Mouse (Mus musculus) cortical plate, adult 2 months (tissue): ENCODE measurements around the gene Kif2b. TPM values are rescaled to one million over a fixed set of nuclear protein-coding genes. Genes with fewer than 3 reads are reported as not detected.

ENCODE experiments used
- H3K27ac ChIP-seq: fragments of 200-500 bp; 2 replicates; pipeline ENCODE4 v1.5.1; 2012; ENCODE audit warnings: low read length, control low read depth, inconsistent platforms; ENCODE audit not compliant: insufficient read depth
- H3K4me1 ChIP-seq: fragments of 200-500 bp; 2 replicates; pipeline ENCODE4 v1.6.1; 2011; ENCODE audit warnings: low read length; ENCODE audit not compliant: control insufficient read depth, insufficient read depth
- H3K4me3 ChIP-seq: fragments of 200-500 bp; 2 replicates; pipeline ENCODE4 v1.5.1; 2011; ENCODE audit warnings: mild to moderate bottlenecking, low read length, control low read depth; ENCODE audit not compliant: insufficient read depth
- CTCF ChIP-seq: fragments of 200-500 bp; IDR thresholded peaks from 2 replicates; pipeline ENCODE4 v1.5.1; 2011; ENCODE audit warnings: mild to moderate bottlenecking, control low read depth, low read length; ENCODE audit not compliant: insufficient read depth; ENCODE audit errors: extremely low read depth
- POLR2A ChIP-seq: fragments of 200-500 bp; IDR thresholded peaks from 2 replicates; pipeline ENCODE4 v1.6.1; 2011; ENCODE audit warnings: mild to moderate bottlenecking, low read length, control low read depth; ENCODE audit not compliant: insufficient read depth; ENCODE audit errors: extremely low read depth
- polyA plus RNA-seq: library from polyadenylated mRNA; depleted of rRNA; stranded (reverse); fragments of >200 nt; gene quantifications from 2 replicates; pipeline ENCODE4 v1.2.3, GENCODE M21; 2012; rRNA removed

The Kif2b gene
- polyA plus RNA-seq = not detected in 2 replicates

- no peak within 1 kb of the TSS for H3K4me3 ChIP-seq
- H3K27ac ChIP-seq = no peak within 1 kb of the TSS
- H3K4me1 ChIP-seq = no peaks in the 10 kb centered on the region
- TF ChIP-seq CTCF = no peak
- no peak for TF ChIP-seq POLR2A
These were observed at the start of gene Kif2b for GRCm38 (mm10) chr11:91577317-91577716. Kif2b (minus strand) TSS chr11:91577558.

- H3K27ac ChIP-seq = no peak overlapping the region
- no peaks in the 10 kb centered on the region for H3K4me1 ChIP-seq
- no peak for TF ChIP-seq POLR2A
- TF ChIP-seq CTCF = no peak
- no peak overlapping the region for H3K4me3 ChIP-seq
These were observed 15.7 kb upstream of the Kif2b start for GRCm38 (mm10) chr11:91593088-91593487.

- no peak for TF ChIP-seq CTCF
- TF ChIP-seq POLR2A = no peak
- H3K27ac ChIP-seq = no peak overlapping the region
- no peak overlapping the region for H3K4me3 ChIP-seq
- no peaks in the 10 kb centered on the region for H3K4me1 ChIP-seq
These were observed 502 bp downstream of the Kif2b start for GRCm38 (mm10) chr11:91576856-91577255.

- TF ChIP-seq CTCF (no peak), POLR2A (no peak)
- no peak overlapping the region for H3K27ac ChIP-seq
- no peaks in the 10 kb centered on the region for H3K4me1 ChIP-seq
- no peak overlapping the region for H3K4me3 ChIP-seq
These were observed 2.0 kb downstream of the Kif2b start for GRCm38 (mm10) chr11:91575406-91575805.

GRCm38 (mm10) chr11:91574477-91574876 lies 2.9 kb downstream of the Kif2b start:
- Histone ChIP-seq H3K4me1 (no peaks in the 10 kb centered on the region), H3K4me3 (no peak overlapping the region), H3K27ac (no peak overlapping the region)
- TF ChIP-seq CTCF (no peak), POLR2A (no peak)

- TF ChIP-seq POLR2A (no peak), CTCF (no peak)
- Histone ChIP-seq H3K4me1 (no peaks in the 10 kb centered on the region), H3K27ac (no peak overlapping the region), H3K4me3 (no peak overlapping the region)
These were observed 46.6 kb downstream of the Kif2b start for GRCm38 (mm10) chr11:91530737-91531136.
